Mouse (Mus musculus): ENCODE data around the gene Ankrd44. TPM values are rescaled to one million over a fixed set of nuclear protein-coding genes. Genes with fewer than 3 reads are reported as not detected.

The Ankrd44 gene
- polyA plus RNA-seq, 1 experiment = not detected

DNA sequence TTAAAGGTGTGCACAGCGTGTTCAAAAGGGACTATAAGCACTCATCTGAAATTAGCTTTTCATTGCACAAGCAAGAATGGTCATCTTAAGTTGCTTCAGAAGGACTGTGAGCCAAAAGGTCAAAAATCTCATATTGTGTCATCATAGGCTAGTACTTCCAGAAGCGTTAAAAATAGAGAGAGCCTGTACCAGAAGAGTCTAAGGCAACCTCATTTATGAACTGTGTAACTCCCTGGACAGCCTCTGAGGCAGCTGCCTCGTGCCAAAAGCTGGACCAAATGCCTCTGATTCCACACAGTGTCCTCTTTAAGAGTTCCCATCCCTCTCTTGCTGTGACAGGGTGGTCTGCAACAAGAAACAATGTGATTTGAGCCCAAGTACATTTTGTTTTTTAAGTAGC is 176.7 kb downstream of the Ankrd44 start:
- TF ChIP-seq GATA1 (IDR thresholded peaks at IDR 0.05; ENCODE audit: low read length) = no peak

DNA sequence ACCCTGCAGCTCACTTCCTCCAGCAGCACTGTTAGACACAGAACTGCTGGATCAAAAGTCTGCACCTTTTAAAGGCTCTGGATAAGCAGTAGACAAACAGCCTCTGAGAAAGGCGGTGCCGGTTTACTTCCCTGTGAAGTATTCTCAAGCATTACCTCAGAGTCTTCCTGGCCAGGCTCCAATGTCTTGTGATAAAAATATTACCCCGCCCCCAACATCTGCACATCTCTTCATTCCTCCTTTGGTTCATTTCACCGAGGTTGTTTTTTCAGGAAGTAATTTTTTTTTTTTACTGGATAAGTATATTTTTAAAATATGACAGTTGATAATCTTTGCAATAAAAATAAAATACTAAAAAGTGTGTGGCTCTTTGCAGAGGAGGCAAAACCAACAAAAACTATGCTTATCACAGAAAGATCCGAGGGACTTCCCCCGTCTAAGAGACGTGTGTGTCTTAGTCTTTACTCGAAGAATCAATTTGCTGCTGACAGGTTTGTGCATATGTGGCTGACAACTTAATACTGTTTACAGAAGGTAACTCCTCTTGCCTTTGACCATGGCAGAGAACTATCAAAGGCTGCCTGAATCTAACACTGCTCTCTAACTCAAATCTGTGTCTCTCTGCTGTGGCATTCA is 178.3 kb downstream of the Ankrd44 start:
- no peak for TF ChIP-seq GATA1 (IDR thresholded peaks at IDR 0.05; ENCODE audit: low read length)

DNA sequence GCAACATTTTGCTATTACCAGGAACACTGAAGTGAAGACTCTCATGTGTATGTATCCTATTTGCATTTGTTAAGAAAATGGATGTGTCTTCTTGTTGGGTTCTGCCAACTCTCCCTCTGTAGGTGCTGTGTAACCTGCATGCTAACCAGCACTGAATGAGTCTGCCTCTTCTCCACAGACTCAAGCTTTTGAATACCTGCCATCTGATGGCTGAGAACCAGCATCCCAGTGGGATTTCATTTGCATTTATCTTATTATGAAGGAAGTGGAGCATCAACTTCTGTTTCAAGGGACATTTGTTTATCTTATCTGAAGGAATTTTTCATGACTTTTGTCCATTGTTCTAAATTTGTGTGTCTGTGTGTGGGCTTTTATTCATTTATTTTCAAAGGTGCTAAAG is 180.5 kb downstream of the Ankrd44 start:
- TF ChIP-seq GATA1 (IDR thresholded peaks at IDR 0.05; ENCODE audit: low read length) = no peak

- TF ChIP-seq GATA1 (IDR thresholded peaks at IDR 0.05; ENCODE audit: low read length) = no peak
These were observed 182.0 kb downstream of the Ankrd44 start for GRCm38 (mm10) chr1:54744171-54744570.

DNA sequence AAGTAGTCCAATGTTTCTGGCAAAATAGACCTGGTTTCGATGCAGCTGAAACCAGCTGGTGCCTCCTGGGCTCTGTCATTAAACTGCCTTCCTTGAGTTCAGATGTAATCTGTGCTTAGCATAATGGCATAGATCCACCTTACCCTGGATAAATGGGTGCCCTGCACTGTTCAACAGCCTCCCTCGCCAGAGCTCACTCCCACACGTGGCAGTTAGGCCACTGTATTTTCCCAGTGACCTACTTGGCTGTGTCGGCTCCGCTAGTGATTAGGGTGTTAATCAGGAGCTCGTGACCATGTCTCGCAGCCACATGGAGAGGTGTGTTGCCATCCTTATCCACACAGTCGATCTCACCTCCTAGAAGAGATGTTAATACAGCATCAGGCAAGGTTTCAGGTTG is 183.1 kb downstream of the Ankrd44 start:
- TF ChIP-seq GATA1 (IDR thresholded peaks at IDR 0.05; ENCODE audit: low read length) = no peak

DNA sequence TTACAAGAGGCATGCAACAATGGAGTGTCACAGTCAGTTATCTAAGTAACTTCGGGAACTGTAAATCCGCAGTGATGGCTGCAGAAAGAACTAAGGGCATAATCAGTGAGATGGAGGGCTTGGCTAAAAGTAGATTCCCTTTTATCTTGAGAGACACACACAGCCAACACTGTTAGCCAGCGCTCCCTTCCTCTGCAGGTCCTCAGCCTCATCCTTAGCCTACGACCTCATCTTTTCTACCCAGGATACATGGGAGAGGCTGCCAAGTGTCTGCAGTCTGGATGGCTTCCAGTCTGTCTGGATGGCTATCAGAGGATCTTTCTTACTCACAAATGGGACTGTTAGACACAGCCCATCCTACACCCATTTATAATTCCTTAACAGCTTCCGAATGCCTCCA is 185.3 kb downstream of the Ankrd44 start:
- no peak for TF ChIP-seq GATA1 (IDR thresholded peaks at IDR 0.05; ENCODE audit: low read length)

DNA sequence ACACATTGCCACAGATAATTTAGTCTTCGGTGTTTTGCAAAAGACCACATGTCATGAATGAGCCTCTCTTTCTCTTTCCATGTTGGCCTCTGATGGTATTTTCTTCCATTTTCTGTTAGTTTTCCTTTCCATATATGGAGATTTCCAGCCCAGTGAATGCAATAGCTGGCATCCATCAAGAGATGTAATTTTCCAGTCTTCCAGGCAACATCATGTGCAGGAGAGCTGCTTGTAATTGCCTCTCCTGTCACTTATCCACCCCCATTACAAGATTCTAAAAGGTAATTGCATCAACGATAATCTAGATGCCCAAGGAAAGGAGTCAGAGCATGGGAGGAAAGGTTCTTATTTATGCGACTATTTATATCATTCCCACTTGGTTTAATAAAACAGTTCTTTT is 188.7 kb downstream of the Ankrd44 start:
- no peak for TF ChIP-seq GATA1 (IDR thresholded peaks at IDR 0.05; ENCODE audit: low read length)

GRCm38 (mm10) chr1:54734917-54735664 is 191.1 kb downstream of the Ankrd44 start:
- TF ChIP-seq GATA1 (IDR thresholded peaks at IDR 0.05; ENCODE audit: low read length) = no peak

GRCm38 (mm10) chr1:54729316-54729715 is 196.9 kb downstream of the Ankrd44 start:
- no peak for TF ChIP-seq GATA1 (IDR thresholded peaks at IDR 0.05; ENCODE audit: low read length)

GRCm38 (mm10) chr1:54726555-54726954 is 199.6 kb downstream of the Ankrd44 start:
- no peak for TF ChIP-seq GATA1 (IDR thresholded peaks at IDR 0.05; ENCODE audit: low read length)

- TF ChIP-seq GATA1 (IDR thresholded peaks at IDR 0.05; ENCODE audit: low read length) = no peak
These were observed 209.3 kb downstream of the Ankrd44 start for GRCm38 (mm10) chr1:54716921-54717320.

DNA sequence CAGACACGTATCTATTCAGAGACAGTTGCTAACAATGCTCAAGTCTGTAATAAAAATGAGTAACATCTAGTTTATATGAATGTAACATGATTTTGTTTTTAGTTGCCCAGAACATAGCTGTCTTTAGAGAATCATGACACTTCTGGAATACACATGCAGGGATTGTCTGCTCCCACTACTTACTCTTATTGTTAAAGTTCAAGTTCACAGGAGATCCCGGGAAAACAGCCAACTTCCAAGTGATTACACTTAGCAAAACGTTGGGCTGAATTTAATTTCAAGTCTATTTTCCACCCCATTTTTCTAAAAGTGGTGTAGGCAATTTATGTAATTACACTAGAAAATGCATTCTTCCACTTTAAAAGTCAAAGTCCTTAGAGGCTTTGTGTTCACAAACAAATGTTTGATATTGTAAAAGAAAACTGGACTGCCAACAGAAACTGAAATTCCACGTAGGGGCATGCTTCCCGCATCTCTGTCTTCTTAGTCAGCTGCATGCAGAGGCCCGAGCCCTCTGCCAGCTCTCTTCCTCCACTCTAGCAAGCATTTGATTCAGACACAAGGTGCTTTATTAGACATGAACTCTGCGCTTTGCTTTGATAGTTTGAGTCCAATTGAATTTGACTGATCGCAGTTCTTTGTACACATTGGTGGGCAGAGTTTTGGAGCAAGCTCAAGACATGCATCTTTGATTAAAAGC is 211.0 kb downstream of the Ankrd44 start:
- TF ChIP-seq GATA1 (IDR thresholded peaks at IDR 0.05; ENCODE audit: low read length) = no peak

GRCm38 (mm10) chr1:54713231-54714173 is 212.7 kb downstream of the Ankrd44 start:
- no peak for TF ChIP-seq GATA1 (IDR thresholded peaks at IDR 0.05; ENCODE audit: low read length)

DNA sequence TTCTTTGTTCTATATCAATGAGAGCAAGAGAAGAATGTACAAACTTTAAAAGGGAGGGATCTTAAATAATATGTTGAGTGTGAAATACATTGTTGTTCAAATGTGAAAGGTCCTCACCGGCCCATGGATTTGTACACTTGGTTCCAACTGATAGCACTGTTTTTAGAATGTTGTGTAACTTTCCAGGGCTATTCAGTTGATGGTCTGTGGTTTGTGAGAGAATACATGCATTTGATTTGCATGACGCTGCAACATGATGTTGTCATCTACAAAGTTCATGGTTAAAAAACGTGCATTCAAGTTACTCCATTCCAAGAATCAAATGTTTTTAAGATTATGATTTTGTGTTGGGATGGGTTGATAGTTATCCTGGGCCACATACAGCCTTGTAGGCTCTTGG is 214.6 kb downstream of the Ankrd44 start:
- TF ChIP-seq GATA1 (IDR thresholded peaks at IDR 0.05; ENCODE audit: low read length) = no peak

GRCm38 (mm10) chr1:54710550-54710949 is 215.6 kb downstream of the Ankrd44 start:
- no peak for TF ChIP-seq GATA1 (IDR thresholded peaks at IDR 0.05; ENCODE audit: low read length)

Measured in G1E-ER4 (cell line).